28 mouse cellular contexts compared by ENCODE assay signal in the genomic region with DNA sequence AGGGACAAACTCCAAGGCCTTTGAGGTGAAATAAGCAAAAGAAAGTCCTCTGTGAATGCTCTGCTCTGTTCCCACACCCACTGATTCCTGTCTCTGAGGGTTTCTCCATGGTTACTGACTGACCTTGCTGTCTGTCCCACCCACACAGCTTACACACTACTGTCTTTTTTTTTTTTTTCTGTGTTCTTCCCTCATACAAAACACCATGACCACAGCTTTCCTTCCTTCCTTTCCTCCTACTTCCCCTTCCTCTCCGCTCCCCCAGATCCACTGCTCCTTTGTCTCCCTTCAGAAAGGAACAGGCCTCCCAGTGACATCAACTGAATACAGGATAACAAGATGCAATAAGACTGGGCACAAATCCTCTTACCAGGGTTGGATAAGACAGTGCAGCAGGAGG. TPM values are rescaled to one million over a fixed set of nuclear protein-coding genes. Genes with fewer than 3 reads are reported as not detected.
"Had no signal": no experiment of that assay in that cellular context is flagged by ENCODE, and none has a peak within 500 bp of the region (broad histone marks: within the 10 kb centered on the region; RNA-seq: fewer than 3 reads in every experiment).

No protein-coding gene starts in this region.

- ATAC-seq: midbrain, embryonic 13.5 days; midbrain, embryonic 16.5 days had no signal

- H3K27me3 ChIP-seq: limb, embryonic 12.5 days; limb, embryonic 15.5 days; liver, embryonic 15.5 days; megakaryocyte, embryonic 14.5 days; midbrain, embryonic 13.5 days; neural tube, embryonic 12.5 days; neural tube, embryonic 15.5 days had no signal

- H3K4me2 ChIP-seq: limb, embryonic 12.5 days; limb, embryonic 15.5 days; liver, embryonic 11.5 days; liver, embryonic 15.5 days; midbrain, embryonic 13.5 days; neural tube, embryonic 12.5 days; neural tube, embryonic 15.5 days had no signal

- H3K36me3 ChIP-seq: limb, embryonic 12.5 days; limb, embryonic 15.5 days; liver, embryonic 15.5 days; midbrain, embryonic 10.5 days; midbrain, embryonic 13.5 days; neural tube, embryonic 12.5 days; neural tube, embryonic 15.5 days had no signal

- H3K4me3 ChIP-seq: limb, embryonic 12.5 days; limb, embryonic 15.5 days; liver, embryonic 15.5 days; megakaryocyte, embryonic 14.5 days; midbrain, embryonic 10.5 days; midbrain, embryonic 13.5 days; myocyte; neural tube, embryonic 12.5 days; neural tube, embryonic 15.5 days had no signal

- DNase-seq: kidney, adult 2 months; kidney, postnatal 14 days; kidney, postnatal 4 days; left cerebral cortex, postnatal 4 days; lung, adult 2 months; lung, postnatal 14 days; lung, postnatal 4 days; right cerebral cortex, adult 18-20 months; right cerebral cortex, postnatal 14 days; right cerebral cortex, postnatal 4 days; thymus, postnatal 36 days had no signal

- H3K9ac ChIP-seq: limb, embryonic 12.5 days; limb, embryonic 15.5 days; liver, embryonic 15.5 days; midbrain, embryonic 13.5 days; neural tube, embryonic 12.5 days; neural tube, embryonic 15.5 days had no signal

- H3K4me1 ChIP-seq: limb, embryonic 12.5 days; limb, embryonic 15.5 days; midbrain, embryonic 10.5 days; midbrain, embryonic 13.5 days; neural tube, embryonic 12.5 days; neural tube, embryonic 15.5 days had no signal

- H3K9me3 ChIP-seq: limb, embryonic 12.5 days; limb, embryonic 15.5 days; liver, embryonic 15.5 days; megakaryocyte, embryonic 14.5 days; midbrain, embryonic 10.5 days; midbrain, embryonic 13.5 days; neural tube, embryonic 12.5 days; neural tube, embryonic 15.5 days had no signal

- H3K27ac ChIP-seq: limb, embryonic 12.5 days; limb, embryonic 15.5 days; liver, embryonic 15.5 days; midbrain, embryonic 10.5 days; midbrain, embryonic 13.5 days; neural tube, embryonic 12.5 days; neural tube, embryonic 15.5 days had no signal

RNA-seq across cellular contexts. Expression of gene Klrb1c, which starts 0.5 kb away (rescaled TPM):
- total RNA-seq: layer of hippocampus, adult 18-20 months; layer of hippocampus, postnatal 14 days; left cerebral cortex, postnatal 14 days; left cerebral cortex, postnatal 4 days had no signal
- polyA plus RNA-seq: kidney, embryonic 14.5 days; limb, embryonic 12.5 days; limb, embryonic 15.5 days; liver, embryonic 11.5 days; midbrain, embryonic 10.5 days; midbrain, embryonic 13.5 days; midbrain, embryonic 16.5 days; myocyte; neural tube, embryonic 12.5 days; stomach, embryonic 14.5 days had no signal

RNA-seq across cellular contexts. Expression of gene Gm44511, which starts 37.6 kb away (rescaled TPM):
- total RNA-seq: layer of hippocampus, adult 18-20 months; layer of hippocampus, postnatal 14 days; left cerebral cortex, postnatal 14 days; left cerebral cortex, postnatal 4 days had no signal
- polyA plus RNA-seq: kidney, embryonic 14.5 days; limb, embryonic 12.5 days; limb, embryonic 15.5 days; liver, embryonic 11.5 days; liver, embryonic 15.5 days; lung, adult 2 months; lung, embryonic 16.5 days; midbrain, embryonic 10.5 days; midbrain, embryonic 13.5 days; midbrain, embryonic 16.5 days; myocyte; neural tube, embryonic 12.5 days; neural tube, embryonic 15.5 days; stomach, embryonic 14.5 days had no signal

RNA-seq across cellular contexts. Expression of gene Klrb1b, which starts 37.6 kb away (rescaled TPM):
- total RNA-seq: layer of hippocampus, adult 18-20 months; layer of hippocampus, postnatal 14 days; left cerebral cortex, postnatal 14 days; left cerebral cortex, postnatal 4 days had no signal
- polyA plus RNA-seq: kidney, embryonic 14.5 days; limb, embryonic 12.5 days; liver, embryonic 11.5 days; midbrain, embryonic 10.5 days; midbrain, embryonic 13.5 days; midbrain, embryonic 16.5 days; myocyte; neural tube, embryonic 12.5 days; neural tube, embryonic 15.5 days had no signal
